Mouse (Mus musculus) layer of hippocampus, postnatal 14 days (tissue): ENCODE data around the gene Lrrc15. TPM values are rescaled to one million over a fixed set of nuclear protein-coding genes. Genes with fewer than 3 reads are reported as not detected.

Source experiments
- DNase-seq, 2 experiments: peaks; one replicate each; pipeline ENCODE4 v3.0.0; 2021 to 2022; ENCODE audit warnings: low spot score in 2 of 2, mixed read lengths in 1 of 2
- long read RNA-seq, 2 experiments: library from polyadenylated mRNA; stranded (forward); transcript quantifications; one replicate each; pipeline ENCODE4 v2.0.0; 2021
- total RNA-seq, 2 experiments: library from RNA; stranded (reverse); gene quantifications; 2 replicates each; pipeline ENCODE4 v1.2.3; 2021

The Lrrc15 gene
- total RNA-seq = under 1 TPM; 0.14 to 0.21 TPM
- long read RNA-seq, experiment 1 = 0 reads
- long read RNA-seq, experiment 2 = 0 reads

DNA sequence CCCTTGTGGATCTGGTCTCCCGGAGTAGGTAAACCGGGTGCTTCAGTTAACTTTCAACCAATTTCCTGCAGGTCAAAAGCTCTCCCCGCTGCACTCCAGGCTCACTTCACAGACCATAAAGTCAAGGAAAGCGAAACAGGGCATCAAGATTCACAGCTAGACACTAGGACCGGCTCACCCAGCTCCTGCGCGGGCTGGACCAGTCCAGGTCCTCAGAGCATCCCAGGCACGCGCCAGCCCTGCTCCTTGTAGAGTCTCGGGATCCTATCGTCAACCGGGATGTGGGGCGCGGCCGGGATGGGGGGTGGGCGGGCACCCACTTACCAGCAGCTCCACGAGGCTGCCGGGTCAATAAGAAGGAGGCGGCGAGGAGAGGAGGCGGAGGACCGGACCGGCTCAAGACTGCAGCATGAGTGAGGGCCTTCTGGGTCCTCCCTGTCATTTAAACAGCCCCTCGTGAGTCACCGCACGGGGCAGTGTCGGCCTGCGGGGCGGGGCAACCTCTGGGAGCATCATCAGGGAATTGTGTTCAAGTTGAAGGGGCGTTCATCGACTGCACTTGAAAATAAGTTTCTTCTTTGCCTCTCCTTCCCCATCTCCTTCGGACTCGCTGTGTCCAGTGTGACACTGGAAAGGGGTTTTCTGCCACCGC is at the start of gene Lrrc15:
TSS of gene Lrrc15 (minus strand) at position 413 of the 652 bp plus-strand sequence.
- DNase-seq = no peak

DNA sequence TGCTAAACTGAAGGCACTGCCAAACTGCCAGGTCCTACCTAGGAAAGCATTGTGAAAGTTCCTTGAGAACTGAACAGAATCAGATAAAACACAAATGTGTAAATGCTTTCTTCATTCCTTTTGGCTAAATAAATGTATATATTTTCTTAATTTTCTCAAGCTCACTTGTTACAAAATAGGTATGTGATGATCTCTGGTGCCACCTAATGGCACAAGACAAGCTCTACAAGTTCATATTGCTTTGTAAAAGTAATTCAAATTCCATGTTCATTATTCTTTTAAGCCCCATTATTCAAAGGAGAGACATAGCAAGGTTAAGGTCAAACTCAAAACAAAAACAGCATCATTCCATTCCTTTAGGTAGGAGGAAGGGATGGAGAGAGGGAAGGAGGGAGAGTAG is 31.2 kb upstream of the Lrrc15 start:
- DNase-seq = peak in 1 of 2 experiments; percentile 20

DNA sequence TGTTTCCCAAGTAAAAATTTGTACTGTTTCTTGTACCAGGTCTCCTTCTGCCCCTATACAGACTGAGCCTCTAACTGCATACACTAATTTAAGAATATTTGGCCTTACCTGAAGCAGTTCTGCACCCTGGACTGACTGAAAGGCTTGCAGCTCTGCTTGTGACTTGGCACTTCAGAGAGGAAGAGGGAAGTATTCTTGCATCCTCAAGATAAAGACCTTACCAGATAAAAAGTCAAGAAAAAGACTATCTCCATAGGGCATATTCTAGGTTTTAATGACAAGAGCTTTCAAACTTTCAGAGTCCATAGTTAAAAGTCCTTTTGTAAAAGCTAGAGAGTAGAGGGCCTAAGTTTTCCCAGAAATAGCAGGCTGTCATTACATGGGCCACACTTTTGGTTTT is 27.6 kb upstream of the Lrrc15 start, which contains the start of gene Gp5:
TSS of gene Gp5 (minus strand) at position 133 of the 400 bp plus-strand sequence.
- no peak for DNase-seq

DNA sequence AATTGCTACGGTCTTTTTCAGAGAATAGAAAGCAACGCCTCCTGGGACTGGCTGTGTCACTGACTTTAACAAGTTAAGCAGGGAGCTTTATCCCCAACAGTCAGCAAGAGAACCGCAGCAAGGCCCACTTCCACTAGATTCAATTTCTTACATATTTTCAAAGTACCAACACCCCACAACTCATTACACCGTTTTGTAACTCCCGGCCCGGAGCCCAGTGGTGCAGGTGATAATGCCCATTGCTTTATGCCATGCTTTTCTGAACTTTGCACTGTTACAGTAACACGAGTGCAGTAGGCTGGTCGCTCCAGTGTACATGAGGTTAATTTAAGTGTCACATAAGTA is 27.1 kb upstream of the Lrrc15 start:
- DNase-seq = no peak

DNA sequence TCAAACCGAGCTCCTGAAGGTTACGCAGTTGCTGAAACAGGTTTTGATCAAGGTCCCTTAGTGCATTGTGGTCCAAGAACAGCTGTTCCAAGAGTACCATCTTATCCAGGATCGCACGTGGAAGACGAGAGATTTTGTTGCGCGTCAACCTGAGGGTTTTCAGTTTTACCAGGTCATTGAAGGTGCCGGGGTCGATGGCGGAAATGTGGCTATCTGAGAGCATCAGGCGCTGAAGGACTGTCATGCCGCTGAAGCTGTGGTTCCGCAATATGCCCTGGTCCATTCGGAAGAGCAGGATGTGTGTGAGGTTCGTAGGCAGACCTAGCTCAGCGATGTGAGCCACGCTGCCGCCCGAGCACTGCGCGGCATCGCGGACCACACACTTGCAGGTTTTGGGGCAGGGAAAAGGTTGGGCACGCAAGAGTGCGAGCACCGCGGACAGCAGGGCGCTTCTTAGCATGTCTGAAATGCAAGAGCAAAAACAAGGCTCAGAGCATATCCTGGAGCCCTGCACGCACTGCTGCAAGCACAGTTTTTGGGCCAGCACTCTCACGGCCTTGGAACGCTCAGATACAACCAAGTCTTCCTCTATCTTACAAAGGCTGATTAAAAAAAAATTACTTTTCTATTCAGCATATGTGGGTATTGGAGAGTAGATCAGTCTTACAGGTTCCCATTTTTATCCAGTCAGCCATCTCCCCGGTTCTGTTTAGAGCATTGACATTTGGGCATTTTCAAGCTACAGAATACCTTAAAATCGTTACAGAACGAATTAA is 26.5 kb upstream of the Lrrc15 start:
- peak in 1 of 2 experiments; percentile 14 for DNase-seq

DNA sequence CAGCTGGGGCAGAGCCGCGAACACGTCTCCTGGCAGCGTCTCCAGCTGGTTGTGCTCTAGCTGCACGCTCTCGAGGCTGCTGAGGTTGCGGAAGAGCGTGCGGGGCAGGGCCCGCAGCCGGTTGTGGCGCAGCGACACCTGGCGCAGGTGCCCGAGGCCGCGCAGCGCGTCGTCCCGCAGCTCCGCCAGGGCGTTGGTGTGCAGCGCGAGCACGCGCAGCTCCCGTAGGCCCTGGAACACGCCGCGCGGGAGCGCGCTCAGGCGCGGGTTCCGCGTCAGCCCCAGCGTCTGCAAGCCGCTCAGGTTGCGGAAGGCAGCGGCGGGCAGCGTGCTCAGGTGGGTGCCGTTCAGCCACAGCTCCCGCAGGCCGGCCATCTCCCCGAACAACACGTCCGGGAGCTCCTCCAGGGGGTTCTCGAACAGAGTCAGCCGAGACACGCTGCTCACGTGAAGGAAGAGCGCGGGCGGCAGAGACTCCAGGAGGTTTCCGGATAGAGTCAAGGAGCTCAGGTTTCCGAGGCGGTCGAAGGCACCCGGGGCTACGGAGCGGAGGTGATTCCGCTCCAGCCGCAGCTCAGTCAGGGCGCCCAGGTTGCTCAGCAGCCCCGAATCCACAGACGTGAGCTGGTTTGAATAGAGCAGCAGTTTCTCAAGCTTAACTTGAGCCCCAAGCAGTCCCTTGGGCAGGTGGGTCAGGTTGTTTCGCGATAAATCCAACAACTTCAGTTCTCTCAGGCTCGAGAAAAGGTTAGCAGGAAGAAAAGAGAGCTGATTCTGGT is 25.7 kb upstream of the Lrrc15 start:
- DNase-seq = peak; percentile 42 to 46

DNA sequence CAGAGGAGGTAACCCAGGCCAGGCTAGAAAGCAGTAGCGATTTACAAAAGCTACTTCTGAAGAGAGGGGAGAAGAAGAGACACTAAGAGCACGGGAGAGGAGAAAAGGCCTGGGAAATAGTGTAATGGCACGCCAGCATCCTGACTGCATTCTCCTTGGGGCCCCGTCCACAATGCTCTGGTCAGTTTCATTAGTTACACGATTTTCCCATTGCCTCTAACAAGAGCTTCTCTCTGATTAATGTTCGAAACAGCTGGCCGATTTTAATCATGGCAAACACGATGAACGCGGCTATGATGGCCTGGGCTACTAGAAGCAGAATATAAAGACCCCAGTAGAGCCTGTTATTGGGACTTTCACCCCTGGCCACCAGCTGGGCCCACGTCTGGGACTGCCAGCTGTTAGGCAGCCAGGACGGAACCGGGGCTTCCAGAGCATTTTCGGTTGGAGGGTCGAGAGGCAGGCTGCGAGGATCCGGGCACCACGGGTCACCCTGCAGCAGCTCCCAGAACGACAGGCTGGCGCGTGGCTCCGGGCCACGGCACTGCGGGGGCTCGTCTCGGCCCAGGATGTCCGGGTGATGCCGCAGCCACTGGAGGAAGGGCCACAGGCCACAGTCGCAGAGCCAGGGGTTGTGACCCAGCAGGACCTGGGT is 25.0 kb upstream of the Lrrc15 start:
- DNase-seq = peak in 1 of 2 experiments; percentile 21

DNA sequence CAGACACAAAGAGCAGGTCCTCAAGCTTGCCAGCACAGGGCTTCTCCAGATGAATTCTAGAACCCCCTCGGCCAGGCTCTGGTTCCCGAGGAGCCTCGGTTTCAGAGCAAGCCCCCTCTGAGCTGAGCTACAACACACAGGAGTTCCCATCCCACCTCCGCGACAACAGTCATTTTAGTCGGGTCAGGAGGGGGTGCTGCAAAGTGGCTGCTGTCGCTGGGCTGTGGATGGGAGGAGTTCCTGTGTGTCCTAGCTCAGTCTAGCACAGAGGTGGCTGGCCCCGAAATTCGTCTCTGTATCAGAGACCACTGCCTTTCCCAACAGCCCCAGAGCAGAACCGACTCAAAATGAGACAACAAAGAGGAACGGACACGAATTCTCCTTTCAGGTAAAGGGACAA is 24.2 kb upstream of the Lrrc15 start:
- DNase-seq = no peak

DNA sequence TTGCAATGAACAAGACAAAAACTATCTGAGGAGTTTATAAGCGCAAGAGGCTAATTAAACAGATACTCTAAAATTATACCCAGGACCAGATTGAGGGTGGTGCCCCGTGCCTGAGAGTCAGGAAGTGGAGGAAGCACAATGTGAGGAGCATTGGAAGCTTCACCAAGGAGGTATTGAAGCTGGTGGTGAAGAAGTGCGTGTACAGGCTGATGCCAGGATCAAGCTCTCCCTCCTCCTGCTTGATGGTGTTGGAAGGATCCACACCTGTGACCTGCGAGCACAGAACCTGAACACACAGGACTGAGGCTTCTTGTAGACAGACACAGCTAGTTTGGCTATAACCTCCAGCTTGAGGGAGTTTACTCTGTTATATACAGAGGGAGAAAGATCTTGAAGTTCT is 23.0 kb upstream of the Lrrc15 start:
- no peak for DNase-seq

DNA sequence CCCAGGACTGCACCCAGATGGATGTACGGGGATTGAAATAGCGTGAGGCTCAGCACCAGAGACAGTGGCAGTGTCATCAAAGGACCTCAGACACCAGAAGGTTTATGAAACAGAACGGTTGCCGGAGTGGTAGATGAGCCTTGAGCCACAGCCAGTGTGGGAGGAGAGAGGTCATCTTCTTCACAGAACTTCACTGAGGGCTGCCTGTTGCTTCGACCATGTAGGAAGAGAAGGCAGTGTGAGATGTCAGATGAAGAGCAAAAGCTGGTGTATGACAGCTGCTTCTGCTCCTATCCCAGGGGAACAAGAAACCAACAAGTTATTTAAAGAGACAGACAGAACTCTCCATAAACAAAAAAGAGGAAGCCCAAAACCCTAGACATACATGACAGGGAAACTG is 21.2 kb upstream of the Lrrc15 start:
- no peak for DNase-seq

DNA sequence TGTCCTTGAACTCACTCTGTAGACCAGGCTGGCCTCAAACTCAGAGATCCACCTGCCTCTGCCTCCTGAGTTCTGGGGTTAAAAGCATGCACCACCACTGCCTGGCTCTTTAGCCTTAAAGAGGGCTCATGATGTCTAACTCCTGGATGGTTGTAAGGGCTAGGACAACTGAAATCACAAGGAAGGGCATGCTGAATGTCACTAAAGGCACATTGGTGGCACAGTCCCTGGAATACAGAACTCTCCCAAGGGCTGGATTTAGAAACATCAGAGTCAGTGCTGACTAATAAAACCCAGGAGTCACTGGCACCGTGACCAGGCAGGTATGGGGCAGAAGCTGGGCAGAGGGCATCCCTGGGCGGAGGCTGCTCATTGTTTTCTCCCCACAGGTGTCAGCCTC is 20.4 kb upstream of the Lrrc15 start:
- no peak for DNase-seq

DNA sequence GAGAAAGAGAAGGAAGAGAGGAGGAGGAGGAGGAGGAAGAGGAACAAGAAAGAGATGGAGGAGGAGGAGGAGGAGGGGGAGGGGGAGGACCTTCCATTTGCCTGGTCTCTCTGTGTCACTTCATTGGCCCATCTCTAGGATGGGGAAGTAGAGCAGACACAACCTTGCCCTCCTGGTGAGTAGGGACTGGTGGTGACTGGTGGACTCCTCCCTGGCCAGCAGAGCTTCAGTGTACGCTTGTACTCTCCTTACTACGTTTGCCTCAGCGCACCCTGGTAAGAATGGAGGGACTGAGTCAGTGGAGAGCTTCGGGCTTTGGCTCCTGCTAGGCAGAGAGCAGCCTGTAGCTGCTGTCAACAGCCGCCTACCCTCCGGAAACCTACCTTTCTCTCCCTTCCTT is 19.6 kb upstream of the Lrrc15 start:
- DNase-seq = no peak

DNA sequence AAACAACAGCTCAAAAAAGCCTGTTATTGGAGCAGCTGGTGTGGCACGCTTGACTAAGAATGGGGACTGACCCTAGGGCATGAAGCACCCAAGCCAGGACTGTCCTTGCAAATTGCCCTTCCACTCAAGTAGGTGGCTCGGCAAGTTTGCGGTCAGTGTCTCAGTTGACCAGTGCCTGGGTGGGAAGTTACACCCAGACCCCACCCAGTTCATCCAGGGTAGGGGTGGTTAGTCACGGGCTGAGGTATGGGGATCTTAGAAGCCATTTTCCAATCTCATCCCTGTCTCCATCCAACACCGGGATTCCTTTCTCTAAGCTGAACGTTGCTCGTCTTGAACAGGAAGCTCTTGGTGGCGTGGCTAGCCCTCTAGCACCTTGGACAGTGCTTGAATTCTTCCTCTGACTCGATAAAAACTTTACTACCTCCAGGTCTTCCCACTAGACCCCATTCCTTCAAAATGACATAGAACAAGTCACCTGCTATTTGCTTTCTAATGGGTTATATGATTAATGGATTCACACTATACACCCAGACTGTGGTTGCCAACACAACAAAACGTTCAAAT is 16.7 kb upstream of the Lrrc15 start:
- no peak for DNase-seq

DNA sequence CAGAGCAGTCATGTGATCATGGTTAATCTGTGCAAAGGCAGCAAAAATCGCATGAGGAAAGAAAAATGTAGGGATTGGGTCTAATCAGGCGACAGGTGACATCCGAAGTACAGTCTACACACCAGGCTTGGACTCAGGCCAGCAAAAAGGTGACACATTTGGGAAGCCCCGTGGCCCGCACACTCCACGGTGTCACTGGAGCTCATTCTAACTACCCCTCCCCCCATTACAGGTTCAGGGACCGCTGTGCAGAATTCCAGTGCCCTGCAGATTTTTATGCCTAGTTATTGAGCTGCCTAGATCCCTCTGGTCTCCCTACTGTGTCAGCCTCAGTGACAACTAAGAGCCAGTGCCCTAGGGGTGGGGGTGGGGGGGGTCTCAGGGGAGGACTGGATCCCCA is 14.4 kb upstream of the Lrrc15 start:
- DNase-seq = no peak

DNA sequence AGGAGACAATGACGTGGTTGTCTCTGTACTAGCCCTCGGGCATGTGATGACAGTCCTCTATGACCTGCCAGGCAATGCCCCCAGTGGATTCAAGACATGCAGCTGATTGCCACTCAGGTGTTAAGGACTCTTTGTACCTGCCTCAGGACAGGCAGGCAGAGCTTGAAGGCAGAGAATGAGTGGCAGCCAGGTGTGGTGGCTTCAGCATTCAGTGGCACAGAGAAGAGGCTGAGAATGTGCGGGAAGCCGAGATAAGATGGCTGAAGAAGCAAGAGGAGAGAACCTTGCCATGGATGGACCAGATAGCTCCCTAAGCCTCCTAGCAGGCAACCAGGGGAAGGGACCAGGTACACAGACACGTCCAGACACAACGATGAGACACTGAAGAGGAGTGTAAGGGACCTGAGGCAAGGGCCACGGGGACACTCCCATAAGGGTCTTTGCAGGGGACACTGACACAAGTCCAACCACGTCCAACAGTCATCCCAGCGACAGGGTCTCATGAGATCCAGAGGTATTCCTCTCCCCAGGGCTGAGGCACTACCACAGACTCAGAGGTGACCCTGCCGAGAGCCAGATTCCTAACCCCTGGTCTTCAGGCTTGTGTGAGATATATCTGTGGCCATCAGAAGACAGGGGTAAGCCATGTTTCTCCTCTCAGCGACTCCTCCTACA is 13.7 kb upstream of the Lrrc15 start:
- no peak for DNase-seq

DNA sequence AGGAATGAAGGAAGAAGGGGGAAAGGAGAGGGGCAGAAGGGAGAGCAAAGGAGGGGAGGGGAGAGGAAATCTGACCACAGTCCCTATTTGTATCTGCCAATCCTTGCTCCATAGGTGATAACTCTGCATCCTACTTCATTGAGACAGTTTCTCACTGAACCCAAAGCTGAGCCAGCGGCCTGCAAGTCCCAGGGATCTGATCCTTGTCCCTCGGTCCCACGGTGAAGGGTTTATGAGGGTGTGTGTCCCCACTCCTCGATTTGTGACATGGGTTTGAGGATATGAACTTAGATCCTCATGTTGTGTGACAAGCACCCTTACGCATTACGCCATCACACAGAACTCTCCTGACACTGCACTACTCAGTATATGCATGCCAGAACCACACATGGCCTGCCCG is 12.1 kb upstream of the Lrrc15 start:
- no peak for DNase-seq

DNA sequence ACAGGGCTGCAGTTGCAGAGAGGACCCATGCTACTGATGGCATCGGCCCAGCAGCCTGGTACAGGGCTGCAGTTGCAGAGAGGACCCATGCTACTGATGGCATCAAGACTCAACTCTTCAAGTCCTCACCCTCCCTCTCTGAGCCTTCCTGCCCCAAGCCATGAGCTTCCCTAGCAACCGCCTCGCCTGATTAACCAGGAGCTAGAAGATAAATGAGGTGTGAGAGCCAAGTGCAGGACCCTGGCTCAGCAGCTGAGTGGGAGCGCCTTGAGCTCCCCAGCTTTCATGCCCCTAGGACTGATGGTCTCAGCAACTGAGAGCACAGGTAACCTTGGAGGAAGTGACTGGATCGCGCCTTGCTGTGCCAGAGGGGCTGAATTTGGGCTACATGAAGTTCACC is 7.4 kb upstream of the Lrrc15 start:
- no peak for DNase-seq

DNA sequence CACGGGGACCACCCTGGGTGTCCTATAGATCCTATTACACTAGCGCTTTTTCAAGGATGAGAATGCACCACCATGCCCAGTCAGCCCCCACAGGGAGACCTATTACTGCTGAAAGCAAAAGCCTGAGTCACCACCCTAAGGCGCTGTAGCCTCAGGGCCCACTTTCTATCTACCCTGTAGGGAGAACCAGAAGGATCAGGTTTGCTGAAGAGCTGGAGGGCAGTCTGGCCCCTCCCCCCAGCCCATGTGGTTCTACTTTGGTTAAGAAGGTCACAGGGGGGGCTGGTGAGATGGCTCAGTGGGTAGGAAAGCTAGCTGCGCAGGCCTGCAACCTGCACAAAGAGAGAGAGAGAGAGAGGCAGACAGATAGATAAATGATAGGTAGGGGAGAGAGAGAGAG is 2.6 kb upstream of the Lrrc15 start:
- no peak for DNase-seq

DNA sequence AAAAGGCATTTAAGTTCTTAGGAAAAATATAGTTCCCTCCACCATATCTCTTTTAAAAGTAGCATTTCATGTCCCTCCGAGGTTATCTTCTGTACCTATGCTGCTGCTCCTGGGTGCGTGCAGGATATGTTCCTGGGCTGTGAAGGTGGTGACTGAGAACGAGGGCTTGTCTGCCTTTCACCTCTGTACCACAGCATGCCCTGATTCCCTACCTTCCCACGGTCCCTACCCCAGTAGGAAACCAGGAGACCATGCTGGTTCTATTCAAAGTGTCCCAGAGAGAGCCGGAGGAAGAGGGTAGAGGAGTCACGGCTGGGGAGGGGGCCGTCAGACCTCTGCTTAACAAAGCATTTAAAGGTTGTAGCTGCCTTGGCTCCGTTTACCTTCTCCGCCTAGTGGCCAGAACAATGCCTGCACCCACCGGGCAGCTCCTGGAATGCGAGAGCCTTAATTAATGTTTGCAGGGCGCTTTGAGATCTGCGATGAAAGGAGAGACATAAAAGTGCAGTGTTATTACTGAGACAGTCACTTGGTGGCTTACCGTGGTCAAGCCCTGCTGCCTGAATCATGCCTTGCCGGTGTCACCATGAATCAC is 784 bp upstream of the Lrrc15 start:
- DNase-seq = no peak

DNA sequence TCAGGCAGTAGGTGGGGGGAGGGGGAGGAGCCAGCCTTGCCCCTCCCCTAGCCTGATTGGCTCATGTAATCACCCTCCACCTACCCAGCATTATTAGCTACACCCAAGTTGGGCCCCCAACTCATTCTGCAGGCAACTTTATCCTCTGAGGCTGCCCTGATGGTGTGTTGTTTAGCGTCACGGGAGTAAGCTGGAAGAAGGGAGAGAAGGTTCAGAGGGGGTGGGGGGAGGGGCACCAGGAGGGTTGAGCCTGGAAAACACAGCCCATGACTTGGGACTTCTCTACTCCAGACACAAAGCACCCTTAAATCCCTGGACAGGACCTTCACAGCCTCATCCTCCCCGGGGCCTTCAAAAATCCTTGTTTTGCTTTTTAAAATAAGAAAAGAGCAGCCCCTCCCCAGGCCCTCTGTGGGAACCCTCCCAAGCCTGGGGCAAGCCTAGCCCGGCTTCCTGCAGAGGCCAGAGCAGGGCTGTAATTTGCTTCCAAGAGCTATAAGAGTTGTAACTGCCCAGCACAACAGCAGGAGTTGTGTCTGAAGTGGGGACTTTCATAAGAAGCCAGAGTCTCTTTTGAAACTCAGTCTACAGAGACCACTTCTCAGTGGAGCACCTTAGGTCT is 2.3 kb downstream of the Lrrc15 start:
- no peak for DNase-seq
